Mouse (Mus musculus) frontal cortex, postnatal 14 days (tissue): Measurements from ENCODE around the gene Sds.

Source experiments
- DNase-seq, 2 experiments: peaks; one replicate each; pipeline ENCODE4 v3.0.0; 2022; ENCODE audit warnings: low spot score in 2 of 2

The Sds gene

DNA sequence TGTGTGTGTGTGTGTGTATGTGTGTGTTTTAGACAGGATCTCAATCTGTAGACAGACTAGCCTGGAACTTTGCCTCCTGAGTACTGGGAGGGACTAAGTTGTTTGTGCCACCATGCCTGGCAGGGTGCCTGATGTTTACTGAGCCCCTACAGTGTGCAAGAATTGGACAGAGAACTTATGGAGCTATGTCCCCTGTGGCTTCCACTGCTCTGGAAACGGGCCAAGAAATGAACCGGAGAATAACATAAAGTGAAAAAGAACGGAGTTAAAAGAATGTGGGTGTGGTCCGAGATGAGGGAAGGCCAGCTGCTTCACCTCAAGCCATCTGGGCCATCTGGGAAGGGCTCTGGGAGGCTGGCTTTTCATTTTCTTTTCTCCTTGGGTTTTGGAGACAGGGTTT, 38.4 kb downstream of the Sds start:
- DNase-seq = no peak

DNA sequence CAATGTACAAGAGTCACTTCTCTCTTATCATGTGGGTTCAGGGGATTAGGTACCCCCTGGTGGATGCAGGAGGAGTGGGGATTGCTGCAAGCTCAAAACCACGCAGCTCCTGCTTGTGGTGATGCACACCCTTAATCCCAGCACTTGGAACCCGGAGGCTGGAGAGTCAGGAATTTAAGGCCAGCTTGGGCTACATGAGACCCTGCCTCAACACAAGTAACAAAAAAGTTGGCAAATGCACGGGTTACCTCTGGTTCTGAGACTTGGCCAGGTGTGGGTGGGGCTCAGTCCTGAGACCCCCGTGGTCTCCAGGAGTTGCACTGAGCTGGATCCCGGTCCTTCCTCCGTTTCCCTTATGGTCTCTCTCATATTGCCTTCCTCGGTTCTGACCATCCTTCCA, 39.1 kb downstream of the Sds start:
- no peak for DNase-seq

DNA sequence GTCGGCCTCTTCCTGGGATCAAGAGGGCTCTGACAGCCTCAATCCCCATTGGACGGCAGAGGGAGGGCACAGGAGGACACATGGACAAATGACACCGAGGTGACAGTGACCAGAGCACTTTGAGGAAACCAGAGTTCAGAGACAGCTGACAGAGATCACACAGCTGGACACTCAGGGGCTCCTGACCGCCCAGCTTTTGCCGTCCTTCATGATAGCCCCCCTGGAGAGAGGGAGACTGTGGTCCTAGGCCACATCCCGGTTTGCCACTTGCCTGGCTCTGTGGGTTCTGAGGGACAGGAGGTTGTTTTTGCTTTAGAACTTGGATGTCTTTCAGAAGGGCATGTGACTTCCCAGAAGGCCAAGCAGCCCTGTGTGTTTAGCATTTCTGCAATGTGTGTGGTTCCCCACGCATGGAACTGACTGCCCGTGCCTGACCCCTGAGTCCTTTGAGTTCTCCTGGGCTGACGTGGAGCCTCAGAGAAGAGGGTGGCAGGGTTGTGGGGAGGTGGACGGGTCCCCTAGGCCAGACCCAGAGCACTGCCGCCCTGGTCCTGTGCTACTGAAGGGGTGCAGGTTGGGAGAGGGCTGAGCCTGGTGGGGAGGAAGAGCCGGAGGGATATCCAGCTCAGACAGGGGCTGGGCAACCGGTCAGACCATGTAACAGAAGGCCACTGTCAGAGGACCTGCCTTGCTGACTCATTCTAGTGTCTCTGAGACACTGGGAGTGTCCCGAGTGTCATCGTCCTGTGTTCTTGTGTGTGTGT, 40.1 kb downstream of the Sds start:
- no peak for DNase-seq

- no peak for DNase-seq
These were observed 41.2 kb downstream of the Sds start for GRCm38 (mm10) chr5:120517552-120517951.

GRCm38 (mm10) chr5:120522649-120523048, 46.3 kb downstream of the Sds start:
- no peak for DNase-seq

DNA sequence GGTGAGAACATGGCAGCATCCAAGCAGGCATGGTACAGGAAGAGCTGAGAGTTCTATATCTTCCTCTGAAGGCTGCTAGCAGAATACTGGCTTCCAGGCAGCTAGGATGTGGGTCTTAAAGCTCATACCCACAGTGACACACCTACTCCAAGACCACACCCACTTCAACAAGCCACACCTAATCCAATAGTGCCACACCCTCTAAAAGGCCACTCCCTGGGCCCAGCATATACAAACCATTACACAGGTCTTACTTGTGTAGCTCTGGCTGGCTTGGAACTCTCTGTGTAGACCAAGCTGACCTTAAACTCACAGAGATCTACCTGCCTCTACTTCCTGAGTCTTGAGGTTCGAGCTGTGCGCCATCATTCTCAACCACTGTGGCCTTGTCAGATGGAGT, 48.4 kb downstream of the Sds start:
- DNase-seq = no peak

DNA sequence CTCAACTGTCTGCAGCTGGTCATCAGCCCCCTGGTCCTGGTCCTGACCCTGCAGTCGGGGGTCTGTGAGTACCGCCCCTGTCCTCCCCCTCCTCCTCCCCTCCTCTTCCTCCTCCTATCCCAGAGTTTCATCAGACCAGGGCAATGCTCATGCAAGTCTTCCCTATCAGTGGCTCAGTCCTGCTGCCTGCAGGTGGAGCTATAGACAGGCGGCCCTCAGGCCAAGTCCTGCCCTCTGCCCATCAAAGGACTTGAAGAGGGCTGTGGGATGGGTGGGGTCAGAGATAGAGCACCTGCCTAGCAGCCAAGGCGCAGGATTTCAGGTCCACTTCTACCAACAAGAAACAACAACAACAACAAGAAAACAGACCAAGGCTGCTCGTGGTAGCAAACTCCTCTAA, 49.4 kb downstream of the Sds start:
- DNase-seq = no peak

GRCm38 (mm10) chr5:120526311-120526710, 50.0 kb downstream of the Sds start:
- no peak for DNase-seq

DNA sequence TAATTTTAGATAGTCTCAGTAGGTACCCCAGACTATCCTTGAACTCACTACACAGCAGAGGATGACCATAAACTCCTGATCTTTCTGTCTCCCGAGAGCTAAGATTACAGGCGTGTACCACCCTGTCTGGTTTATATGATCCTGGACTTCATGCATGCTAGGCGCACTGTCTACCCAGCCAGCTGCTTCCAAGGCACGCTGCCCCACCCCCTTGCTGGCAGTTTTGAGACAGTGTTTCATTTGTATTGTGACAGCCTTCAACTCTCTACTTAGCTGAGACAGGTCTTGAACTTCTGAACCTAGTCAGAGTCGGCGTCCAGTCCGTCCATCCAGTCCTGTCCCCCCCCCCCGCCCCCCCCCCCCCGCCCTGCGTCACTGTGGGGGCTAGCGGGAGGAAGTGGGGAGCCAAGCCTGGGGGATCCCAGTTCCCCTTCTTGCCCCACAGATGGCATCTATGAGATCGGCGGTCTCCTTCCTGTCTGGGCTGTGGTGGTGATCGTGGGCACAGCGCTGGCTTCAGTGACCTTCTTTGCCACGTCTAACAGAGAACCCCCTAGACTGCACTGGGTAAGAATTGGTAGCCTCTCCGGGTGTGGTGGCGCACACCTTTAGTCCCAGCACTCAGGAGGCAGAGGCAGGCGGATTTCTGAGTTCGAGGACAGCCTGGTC, 51.1 kb downstream of the Sds start:
- no peak for DNase-seq

GRCm38 (mm10) chr5:120531631-120532030, 55.3 kb downstream of the Sds start:
- DNase-seq = no peak
